Mouse (Mus musculus) gastrocnemius, adult 8-10 months (tissue): ENCODE data around the gene Sptan1. TPM values are rescaled to one million over a fixed set of nuclear protein-coding genes. Genes with fewer than 3 reads are reported as not detected.

Source experiments
- DNase-seq, 2 experiments: peaks; one replicate each; pipeline ENCODE4 v3.0.0; 2022; ENCODE audit warnings: low spot score in 2 of 2
- total RNA-seq, 4 experiments: library from RNA; stranded (reverse); gene quantifications; 2 replicates each; pipeline ENCODE4 v1.2.4; 2022

Gene Sptan1
- 10 to 100 TPM; 29.2 to 43.7 (median 36.4) TPM for total RNA-seq

GRCm38 (mm10) chr2:29965250-29965843 lies at the start of gene Sptan1:
Gene Sptan1, plus strand, starts transcription at chr2:29965560.
- peak; percentile 91 to 94 for DNase-seq

GRCm38 (mm10) chr2:29917621-29918020 lies 47.7 kb upstream of the Sptan1 start:
- DNase-seq: no peak

DNA sequence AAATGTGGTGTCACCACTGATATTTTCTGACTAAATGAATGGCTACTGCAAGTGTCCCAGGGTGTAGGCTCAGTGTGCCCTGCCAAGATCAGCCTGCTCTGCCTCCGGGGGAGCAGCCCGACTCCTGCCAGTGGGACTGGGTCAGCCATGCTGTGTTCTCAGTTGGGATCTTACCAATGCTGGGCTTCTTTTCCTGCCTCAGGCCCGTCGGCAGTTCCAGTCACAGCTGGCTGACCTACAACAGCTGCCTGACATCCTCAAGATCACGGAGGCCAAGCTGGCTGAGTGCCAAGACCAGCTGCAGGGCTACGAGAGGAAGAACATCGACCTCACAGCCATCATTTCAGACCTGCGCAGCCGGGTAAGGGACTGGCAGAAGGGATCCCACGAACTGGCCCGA lies 43.3 kb upstream of the Sptan1 start:
- DNase-seq: peak; percentile 46 to 74

GRCm38 (mm10) chr2:29926542-29926941 lies 38.8 kb upstream of the Sptan1 start:
- DNase-seq: no peak

GRCm38 (mm10) chr2:29930506-29930905 lies 34.9 kb upstream of the Sptan1 start:
- DNase-seq: no peak

GRCm38 (mm10) chr2:29931194-29931593 lies 34.2 kb upstream of the Sptan1 start:
- no peak for DNase-seq

DNA sequence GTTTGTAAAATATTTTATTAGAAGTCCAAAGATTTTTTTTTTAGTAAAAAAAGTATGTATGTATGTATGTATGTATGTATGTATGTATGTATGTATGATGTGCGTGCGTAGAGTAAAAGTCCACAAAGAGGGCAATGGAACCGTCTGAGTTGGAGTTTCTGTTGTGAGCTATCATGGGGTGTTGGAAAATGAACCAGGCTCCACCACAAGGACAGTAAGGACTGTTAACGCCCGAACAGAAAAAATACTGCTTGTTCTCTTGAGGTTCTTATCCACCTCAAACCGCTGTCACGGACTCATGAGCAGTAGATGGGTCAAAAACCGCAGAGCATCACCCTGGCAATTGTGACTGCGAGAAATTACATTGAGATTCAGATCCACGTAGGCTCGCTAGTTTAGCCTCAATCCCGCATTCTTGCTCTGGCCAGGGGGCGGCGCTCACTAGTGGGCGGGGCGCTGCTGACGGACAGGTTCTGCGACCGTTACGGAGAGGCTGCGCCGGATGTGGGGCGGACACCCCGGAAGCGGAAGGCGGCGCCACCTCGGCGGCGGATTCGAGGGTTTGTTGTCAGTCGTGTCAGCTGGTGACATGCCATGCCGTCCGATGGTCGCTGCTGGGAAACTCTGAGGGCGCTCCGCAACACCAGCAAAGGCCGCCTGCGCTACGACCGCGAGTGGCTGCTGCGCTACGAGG lies 30.3 kb upstream of the Sptan1 start, which contains the start of gene Gle1:
Gle1 (plus strand) TSS at position 521 of the 694 bp plus-strand sequence.
- DNase-seq: peak; percentile 94 to 95

DNA sequence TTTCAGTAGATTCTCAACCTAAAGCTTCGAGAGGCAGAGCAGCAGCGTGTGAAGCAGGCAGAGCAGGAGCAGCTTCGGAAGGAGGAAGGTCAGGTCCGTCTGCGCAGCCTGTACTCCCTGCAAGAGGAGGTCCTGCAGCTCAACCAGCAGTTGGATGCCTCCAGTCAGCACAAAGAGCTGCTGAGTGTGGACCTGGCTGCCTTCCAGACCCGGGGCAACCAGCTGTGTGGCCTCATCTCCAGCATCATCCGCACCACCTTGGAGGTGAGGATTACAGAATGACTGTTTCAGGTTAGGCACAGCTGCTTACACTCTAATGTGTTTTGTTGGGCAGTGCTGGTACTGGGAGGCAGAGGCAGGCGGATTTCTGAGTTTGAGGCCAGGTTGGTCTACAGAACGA lies 25.3 kb upstream of the Sptan1 start:
- no peak for DNase-seq

GRCm38 (mm10) chr2:29940826-29941225 lies 24.5 kb upstream of the Sptan1 start:
- no peak for DNase-seq

GRCm38 (mm10) chr2:29944723-29945122 lies 20.6 kb upstream of the Sptan1 start:
- no peak for DNase-seq

DNA sequence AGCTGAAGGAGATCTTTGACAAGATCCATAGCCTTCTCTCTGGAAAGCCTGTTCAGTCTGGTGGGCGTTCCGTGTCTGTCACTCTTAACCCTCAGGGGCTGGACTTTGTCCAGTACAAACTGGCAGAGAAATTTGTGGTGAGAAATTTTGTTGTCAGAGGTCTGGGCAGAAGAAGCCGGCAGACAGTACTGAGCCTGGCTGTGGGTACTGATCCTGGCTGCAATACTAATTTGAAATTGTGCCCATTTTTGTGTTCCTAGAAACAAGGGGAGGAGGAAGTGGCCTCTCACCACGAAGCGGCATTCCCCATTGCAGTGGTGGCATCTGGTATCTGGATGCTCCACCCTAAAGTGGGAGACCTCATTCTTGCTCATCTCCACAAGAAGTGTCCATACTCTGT lies 16.5 kb upstream of the Sptan1 start:
- no peak for DNase-seq

- DNase-seq: no peak
Observed at GRCm38 (mm10) chr2:29961246-29961645, 4.1 kb upstream of the Sptan1 start.

- DNase-seq: no peak
Observed at GRCm38 (mm10) chr2:29964354-29965249, 758 bp upstream of the Sptan1 start.

- peak; percentile 8 to 11 for DNase-seq
Observed at GRCm38 (mm10) chr2:29965906-29966305, 546 bp downstream of the Sptan1 start.

GRCm38 (mm10) chr2:29966826-29967225 lies 1.5 kb downstream of the Sptan1 start:
- DNase-seq: no peak

DNA sequence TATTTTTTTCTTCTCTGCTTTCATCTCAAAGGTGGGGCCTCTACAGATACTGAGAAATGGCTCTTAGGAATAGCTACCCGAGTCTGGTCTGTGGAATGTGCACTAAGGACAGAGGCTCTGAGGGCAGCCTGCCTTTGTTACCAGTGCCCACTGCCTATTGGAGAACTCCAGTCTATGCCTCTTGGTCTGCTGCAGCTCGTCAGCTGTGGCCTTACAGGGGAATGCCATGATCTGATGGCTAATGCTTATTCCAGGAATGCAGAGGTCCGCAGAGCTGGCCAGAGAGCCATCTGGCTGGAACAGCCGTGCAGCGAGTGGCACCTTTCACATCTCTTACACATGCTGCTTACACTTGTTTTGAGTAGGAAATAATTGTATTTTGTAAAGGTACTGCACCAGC lies 2.4 kb downstream of the Sptan1 start:
- DNase-seq: no peak

GRCm38 (mm10) chr2:29968638-29969037 lies 3.3 kb downstream of the Sptan1 start:
- DNase-seq: no peak

GRCm38 (mm10) chr2:29971838-29972635 lies 6.7 kb downstream of the Sptan1 start:
- peak; percentile 29 to 45 for DNase-seq

DNA sequence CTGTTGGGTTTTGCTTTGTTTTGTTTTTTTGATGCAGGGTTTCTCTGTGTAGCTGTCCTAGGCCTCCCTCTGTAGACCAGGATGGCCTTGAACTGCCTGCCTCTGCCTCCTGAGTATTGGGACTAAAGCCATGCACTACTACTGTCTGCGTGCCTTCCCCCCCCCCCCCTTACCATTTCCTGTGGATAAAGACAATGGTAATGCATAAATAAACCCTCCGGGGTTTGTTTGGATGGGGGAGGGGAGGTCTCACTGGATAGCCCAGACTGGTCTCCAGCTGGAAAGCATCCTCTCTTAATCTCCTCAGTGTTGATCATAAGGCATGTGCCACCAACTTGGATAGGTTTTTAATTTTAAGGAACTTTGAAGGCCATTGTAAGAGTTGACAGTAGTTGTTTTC lies 8.2 kb downstream of the Sptan1 start:
- DNase-seq: no peak

DNA sequence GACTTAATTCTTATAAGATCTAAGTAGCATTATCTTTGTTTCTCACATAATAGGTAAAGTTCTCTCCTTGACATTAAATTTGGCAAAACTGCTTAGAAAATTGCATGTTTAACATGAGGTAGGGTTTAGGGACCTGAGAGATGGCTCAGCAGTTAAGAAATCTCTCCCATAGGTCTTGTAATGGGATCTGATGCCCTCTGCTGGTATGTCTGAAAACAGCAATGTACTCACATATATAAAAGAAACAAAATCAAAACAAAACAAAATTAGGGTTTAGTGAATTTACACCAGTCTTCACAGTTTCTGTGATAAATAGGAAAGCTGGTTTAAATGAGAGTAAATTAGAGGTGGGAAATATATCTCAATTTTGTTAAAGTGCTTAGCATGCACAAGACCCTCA lies 11.9 kb downstream of the Sptan1 start:
- DNase-seq: no peak

GRCm38 (mm10) chr2:29980661-29981060 lies 15.3 kb downstream of the Sptan1 start:
- DNase-seq: no peak
